Mouse (Mus musculus): ENCODE data around the gene Il13. TPM values are rescaled to one million over a fixed set of nuclear protein-coding genes. Genes with fewer than 3 reads are reported as not detected.

Il13 gene
- total and polyA plus RNA-seq, 3 experiments, result 3.2 TPM; not detected in 2

GRCm38 (mm10) chr11:53664091-53664490, 29.6 kb upstream of the Il13 start:
- peaks cover 32% of the 10 kb centered on the region for H3K4me1 ChIP-seq (ENCODE audit: insufficient read depth, low read depth, low read length)
- no peaks in the 10 kb centered on the region for H3K9me3 ChIP-seq (replicated peaks)
- no peak for ATAC-seq (ENCODE audit: extremely low read depth, insufficient number of reproducible peaks, low FRiP score, poor library complexity, severe bottlenecking)
- TF ChIP-seq POLR2AphosphoS5 (IDR thresholded peaks at IDR 0.05; ENCODE audit: insufficient replicate concordance, low read depth, low read length), result no peak
- TF ChIP-seq GATA2 (IDR thresholded peaks at IDR 0.05; ENCODE audit: borderline replicate concordance, low read depth, low read length), result no peak
- TF ChIP-seq TAL1 (conservative IDR thresholded peaks at IDR 0.05; ENCODE audit: low read depth, low read length), result no peak
- TF ChIP-seq CTCF (IDR thresholded peaks at IDR 0.05; ENCODE audit: low read depth, low read length), result no peak
- no peak for TF ChIP-seq GATA1 (IDR thresholded peaks at IDR 0.05; ENCODE audit: borderline replicate concordance, low read length)
- H3K36me3 ChIP-seq (replicated peaks), result peaks cover 90% of the 10 kb centered on the region
- no peak for DNase-seq (ENCODE audit: low spot score)
- no peaks in the 10 kb centered on the region for H3K27me3 ChIP-seq (ENCODE audit: insufficient read depth, low read length)
- H3K4me3 ChIP-seq (ENCODE audit: low read depth, low read length), result no peak overlapping the region

GRCm38 (mm10) chr11:53662794-53663674, 28.5 kb upstream of the Il13 start:
- no peaks in the 10 kb centered on the region for H3K27me3 ChIP-seq (ENCODE audit: insufficient read depth, low read length)
- no peak for TF ChIP-seq CTCF (IDR thresholded peaks at IDR 0.05; ENCODE audit: low read depth, low read length)
- no peak for TF ChIP-seq GATA1 (IDR thresholded peaks at IDR 0.05; ENCODE audit: borderline replicate concordance, low read length)
- no peak for TF ChIP-seq TAL1 (conservative IDR thresholded peaks at IDR 0.05; ENCODE audit: low read depth, low read length)
- no peak for TF ChIP-seq POLR2AphosphoS5 (IDR thresholded peaks at IDR 0.05; ENCODE audit: insufficient replicate concordance, low read depth, low read length)
- TF ChIP-seq GATA2 (IDR thresholded peaks at IDR 0.05; ENCODE audit: borderline replicate concordance, low read depth, low read length), result no peak
- no peak for DNase-seq (ENCODE audit: low spot score)
- no peak overlapping the region; the same call in 1 of the 2 replicates for H3K4me3 ChIP-seq (ENCODE audit: low read depth, low read length)
- peak; percentile 54 for ATAC-seq (ENCODE audit: extremely low read depth, insufficient number of reproducible peaks, low FRiP score, poor library complexity, severe bottlenecking)
- no peaks in the 10 kb centered on the region for H3K9me3 ChIP-seq (replicated peaks)
- peaks cover 84% of the 10 kb centered on the region for H3K36me3 ChIP-seq (replicated peaks)
- H3K4me1 ChIP-seq (ENCODE audit: insufficient read depth, low read depth, low read length), result peaks cover 38% of the 10 kb centered on the region

GRCm38 (mm10) chr11:53657828-53658227, 23.3 kb upstream of the Il13 start:
- Histone ChIP-seq H3K9me3 (replicated peaks) (no peaks in the 10 kb centered on the region), H3K4me3 (ENCODE audit: low read depth, low read length) (no peak overlapping the region; the same call in 1 of the 2 replicates), H3K27me3 (ENCODE audit: insufficient read depth, low read length) (no peaks in the 10 kb centered on the region), H3K4me1 (ENCODE audit: insufficient read depth, low read depth, low read length) (peaks cover 72% of the 10 kb centered on the region), H3K36me3 (replicated peaks) (peaks cover 73% of the 10 kb centered on the region)
- ATAC-seq (ENCODE audit: extremely low read depth, insufficient number of reproducible peaks, low FRiP score, poor library complexity, severe bottlenecking), result no peak
- no peak for TF ChIP-seq GATA2 (IDR thresholded peaks at IDR 0.05; ENCODE audit: borderline replicate concordance, low read depth, low read length)
- no peak for TF ChIP-seq GATA1 (IDR thresholded peaks at IDR 0.05; ENCODE audit: borderline replicate concordance, low read length)
- TF ChIP-seq TAL1 (conservative IDR thresholded peaks at IDR 0.05; ENCODE audit: low read depth, low read length), result no peak
- no peak for TF ChIP-seq CTCF (IDR thresholded peaks at IDR 0.05; ENCODE audit: low read depth, low read length)
- no peak for TF ChIP-seq POLR2AphosphoS5 (IDR thresholded peaks at IDR 0.05; ENCODE audit: insufficient replicate concordance, low read depth, low read length)
- no peak for DNase-seq (ENCODE audit: low spot score)

GRCm38 (mm10) chr11:53657381-53657780, 22.9 kb upstream of the Il13 start:
- Histone ChIP-seq H3K27me3 (ENCODE audit: insufficient read depth, low read length) (no peaks in the 10 kb centered on the region), H3K9me3 (replicated peaks) (no peaks in the 10 kb centered on the region), H3K4me1 (ENCODE audit: insufficient read depth, low read depth, low read length) (peaks cover 69% of the 10 kb centered on the region), H3K4me3 (ENCODE audit: low read depth, low read length) (peak overlapping the region; percentile 58; the same call in 1 of the 2 replicates), H3K36me3 (replicated peaks) (peaks cover 73% of the 10 kb centered on the region)
- DNase-seq (ENCODE audit: low spot score) (no peak), ATAC-seq (ENCODE audit: extremely low read depth, insufficient number of reproducible peaks, low FRiP score, poor library complexity, severe bottlenecking) (no peak)
- TF ChIP-seq POLR2AphosphoS5 (IDR thresholded peaks at IDR 0.05; ENCODE audit: insufficient replicate concordance, low read depth, low read length), result no peak
- no peak for TF ChIP-seq CTCF (IDR thresholded peaks at IDR 0.05; ENCODE audit: low read depth, low read length)
- TF ChIP-seq GATA1 (IDR thresholded peaks at IDR 0.05; ENCODE audit: borderline replicate concordance, low read length), result no peak
- no peak for TF ChIP-seq GATA2 (IDR thresholded peaks at IDR 0.05; ENCODE audit: borderline replicate concordance, low read depth, low read length)
- TF ChIP-seq TAL1 (conservative IDR thresholded peaks at IDR 0.05; ENCODE audit: low read depth, low read length), result no peak

GRCm38 (mm10) chr11:53656558-53657202, 22.2 kb upstream of the Il13 start:
- ATAC-seq (ENCODE audit: extremely low read depth, insufficient number of reproducible peaks, low FRiP score, poor library complexity, severe bottlenecking), result peak; percentile 23; the same call in 1 of the 2 replicates
- TF ChIP-seq CTCF (IDR thresholded peaks at IDR 0.05; ENCODE audit: low read depth, low read length), result no peak
- TF ChIP-seq GATA2 (IDR thresholded peaks at IDR 0.05; ENCODE audit: borderline replicate concordance, low read depth, low read length), result no peak
- TF ChIP-seq GATA1 (IDR thresholded peaks at IDR 0.05; ENCODE audit: borderline replicate concordance, low read length), result no peak
- TF ChIP-seq TAL1 (conservative IDR thresholded peaks at IDR 0.05; ENCODE audit: low read depth, low read length), result no peak
- TF ChIP-seq POLR2AphosphoS5 (IDR thresholded peaks at IDR 0.05; ENCODE audit: insufficient replicate concordance, low read depth, low read length), result no peak

GRCm38 (mm10) chr11:53655043-53655442, 20.5 kb upstream of the Il13 start:
- H3K4me1 ChIP-seq (ENCODE audit: insufficient read depth, low read depth, low read length), result peaks cover 70% of the 10 kb centered on the region
- DNase-seq (ENCODE audit: low spot score), result peak; percentile 69

More at GRCm38 (mm10) chr11:53656558-53657202, 22.2 kb upstream of the Il13 start:
- Histone ChIP-seq H3K4me3 (ENCODE audit: low read depth, low read length) (peak overlapping the region; percentile 38; the same call in 1 of the 2 replicates), H3K9me3 (replicated peaks) (no peaks in the 10 kb centered on the region), H3K4me1 (ENCODE audit: insufficient read depth, low read depth, low read length) (peaks cover 72% of the 10 kb centered on the region), H3K27me3 (ENCODE audit: insufficient read depth, low read length) (no peaks in the 10 kb centered on the region), H3K36me3 (replicated peaks) (peaks cover 75% of the 10 kb centered on the region)
- DNase-seq (ENCODE audit: low spot score), result no peak

More at GRCm38 (mm10) chr11:53655043-53655442, 20.5 kb upstream of the Il13 start:
- ATAC-seq (ENCODE audit: extremely low read depth, insufficient number of reproducible peaks, low FRiP score, poor library complexity, severe bottlenecking), result peak; percentile 92
- no peaks in the 10 kb centered on the region for H3K27me3 ChIP-seq (ENCODE audit: insufficient read depth, low read length)
- no peak for TF ChIP-seq CTCF (IDR thresholded peaks at IDR 0.05; ENCODE audit: low read depth, low read length)
- TF ChIP-seq GATA1 (IDR thresholded peaks at IDR 0.05; ENCODE audit: borderline replicate concordance, low read length), result no peak
- no peak for TF ChIP-seq POLR2AphosphoS5 (IDR thresholded peaks at IDR 0.05; ENCODE audit: insufficient replicate concordance, low read depth, low read length)
- no peak for TF ChIP-seq GATA2 (IDR thresholded peaks at IDR 0.05; ENCODE audit: borderline replicate concordance, low read depth, low read length)
- peak; percentile 27; the same call in 1 of the 2 replicates for TF ChIP-seq TAL1 (conservative IDR thresholded peaks at IDR 0.05; ENCODE audit: low read depth, low read length)
- H3K4me3 ChIP-seq (ENCODE audit: low read depth, low read length), result peak overlapping the region; percentile 45; the same call in 1 of the 2 replicates
- H3K36me3 ChIP-seq (replicated peaks), result peaks cover 76% of the 10 kb centered on the region
- H3K9me3 ChIP-seq (replicated peaks), result no peaks in the 10 kb centered on the region
